Mouse (Mus musculus) forebrain, embryonic 15.5 days (tissue): ENCODE measurements around the gene Idh1. TPM values are rescaled to one million over a fixed set of nuclear protein-coding genes. Genes with fewer than 3 reads are reported as not detected.
"Not testable (repeated sequence)": the region's sequence is repeated elsewhere in the genome, so short reads cannot be mapped to it uniquely, and the experiment has no call there.

Experiments
- ATAC-seq: fragments of 200-750 bp; cut with Nextera tagmentation; replicated peaks from 2 replicates; pipeline ENCODE4 v1.8.0; 2017; ENCODE audit warnings: mild to moderate bottlenecking, moderate TSS enrichment, moderate library complexity
- H3K27ac ChIP-seq: fragments of 300-500 bp; sonication (generic); replicated peaks from 2 replicates; pipeline ENCODE4 v1.5.1; 2015; ENCODE audit warnings: mild to moderate bottlenecking, inconsistent platforms
- H3K27me3 ChIP-seq: fragments of 300-500 bp; sonication (generic); 2 replicates; pipeline ENCODE4 v1.6.1; 2015; ENCODE audit warnings: inconsistent platforms
- H3K36me3 ChIP-seq: fragments of 300-500 bp; sonication (generic); 2 replicates; pipeline ENCODE4 v1.6.1; 2015; ENCODE audit warnings: mild to moderate bottlenecking, inconsistent platforms
- H3K4me1 ChIP-seq: fragments of 300-500 bp; sonication (generic); 2 replicates; pipeline ENCODE4 v1.6.1; 2015; ENCODE audit warnings: inconsistent platforms
- H3K4me2 ChIP-seq: fragments of 300-500 bp; sonication (generic); replicated peaks from 2 replicates; pipeline ENCODE4 v1.6.1; 2015; ENCODE audit warnings: mild to moderate bottlenecking, inconsistent platforms
- H3K4me3 ChIP-seq: fragments of 300-500 bp; sonication (generic); 2 replicates; pipeline ENCODE4 v1.5.1; 2015; ENCODE audit warnings: mild to moderate bottlenecking, inconsistent platforms
- H3K9ac ChIP-seq: fragments of 300-500 bp; sonication (generic); replicated peaks from 2 replicates; pipeline ENCODE4 v1.6.1; 2015; ENCODE audit warnings: mild to moderate bottlenecking, inconsistent platforms
- H3K9me3 ChIP-seq: fragments of 300-500 bp; sonication (generic); 2 replicates; pipeline ENCODE4 v1.6.1; 2016; ENCODE audit warnings: inconsistent platforms
- WGBS: fragments of 180-500 bp; shearing (Covaris S2); methylation state at CpG from one replicate; pipeline ENCODE4 v1.1.7; 2015; ENCODE audit warnings: mixed read lengths; 5-methylcytosine and 5-hydroxymethylcytosine counted together
- polyA plus RNA-seq: library from polyadenylated mRNA; unstranded; fragments of >200 nt; fragmentation: Nextera tagmentation; extraction: Ambion mirVana; gene quantifications from 2 replicates; pipeline ENCODE4 v1.2.1, GENCODE M21; 2015

Gene Idh1
- polyA plus RNA-seq = 450 and 468 TPM in 2 replicates

- Histone ChIP-seq H3K27ac (peak within 1 kb of the TSS; percentile 91), H3K4me2 (peak within 1 kb of the TSS; percentile 76), H3K9ac (peak within 1 kb of the TSS; percentile 93), H3K4me3 (peak within 1 kb of the TSS; percentile 90), H3K36me3 (peaks cover 3% of the 10 kb centered on the region), H3K9me3 (no peaks in the 10 kb centered on the region), H3K4me1 (peaks cover 21% of the 10 kb centered on the region), H3K27me3 (no peaks in the 10 kb centered on the region)
- peak; percentile 99 for ATAC-seq
- WGBS = under 1% methylated on average over 70 of the region's 71 CpGs
Measured at GRCm38 (mm10) chr1:65186287-65187073, at the start of gene Idh1, which contains the start of gene Pikfyve. Idh1 (minus strand) TSS chr1:65186500. Pikfyve (plus strand) TSS chr1:65186683.

GRCm38 (mm10) chr1:65230566-65230965, 44.3 kb upstream of the Idh1 start:
- Histone ChIP-seq H3K4me3 (no peak overlapping the region), H3K36me3 (peaks cover 26% of the 10 kb centered on the region), H3K27me3 (no peaks in the 10 kb centered on the region), H3K9ac (no peak overlapping the region), H3K27ac (no peak overlapping the region), H3K4me2 (no peak overlapping the region), H3K4me1 (no peaks in the 10 kb centered on the region), H3K9me3 (no peaks in the 10 kb centered on the region)
- ATAC-seq = no peak
- 92% methylated on average over 1 of the region's 1 CpGs for WGBS

DNA sequence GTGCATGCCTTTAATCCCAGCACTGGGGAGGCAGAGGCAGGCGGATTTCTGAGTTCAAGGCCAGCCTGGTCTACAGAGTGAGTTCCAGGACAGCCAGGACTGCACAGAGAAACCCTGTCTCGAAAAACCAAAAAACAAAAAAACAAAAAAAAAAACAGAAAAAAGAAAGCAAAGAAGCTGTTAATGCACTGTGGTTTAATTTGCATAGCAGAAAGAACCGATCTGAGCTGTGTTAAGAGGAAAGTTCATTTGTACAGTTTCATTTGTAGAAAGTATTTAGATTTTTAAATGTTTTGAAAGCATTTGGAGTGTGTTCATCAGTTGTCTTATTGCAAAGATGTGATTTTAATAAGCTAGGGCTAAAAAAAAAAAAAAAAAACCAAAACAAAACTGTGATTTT, 43.5 kb upstream of the Idh1 start:
- not testable (repeated sequence) for H3K9ac ChIP-seq, H3K4me1 ChIP-seq, ATAC-seq, H3K27me3 ChIP-seq, H3K27ac ChIP-seq, H3K9me3 ChIP-seq, H3K4me3 ChIP-seq, H3K4me2 ChIP-seq
- WGBS = 89% methylated on average over 3 of the region's 3 CpGs
- H3K36me3 ChIP-seq = peaks cover 22% of the 10 kb centered on the region

DNA sequence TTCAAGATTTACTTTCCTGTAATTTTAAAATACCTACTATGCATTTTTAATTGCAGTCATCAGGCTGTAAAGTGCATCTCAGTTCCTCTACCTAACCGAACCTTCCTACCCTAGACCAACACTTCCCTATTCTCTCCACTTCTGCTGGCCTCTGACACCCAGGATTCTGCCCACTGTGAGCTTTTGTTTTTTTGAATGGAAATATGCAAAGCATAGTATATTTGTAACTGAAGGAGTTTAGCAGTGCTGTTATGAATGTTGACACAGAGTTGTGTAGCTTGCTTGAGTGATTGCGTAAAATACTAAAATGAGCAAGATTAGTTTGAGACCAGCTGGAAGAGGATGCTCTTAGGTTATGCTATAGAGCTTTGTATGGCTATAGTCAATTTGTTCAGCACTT, 41.4 kb upstream of the Idh1 start:
- Histone ChIP-seq H3K4me3 (no peak overlapping the region), H3K27me3 (no peaks in the 10 kb centered on the region), H3K9me3 (no peaks in the 10 kb centered on the region), H3K27ac (no peak overlapping the region), H3K4me2 (no peak overlapping the region), H3K9ac (no peak overlapping the region), H3K4me1 (no peaks in the 10 kb centered on the region), H3K36me3 (peaks cover 32% of the 10 kb centered on the region)
- ATAC-seq = no peak
- WGBS = 97% methylated on average over 2 of the region's 2 CpGs

DNA sequence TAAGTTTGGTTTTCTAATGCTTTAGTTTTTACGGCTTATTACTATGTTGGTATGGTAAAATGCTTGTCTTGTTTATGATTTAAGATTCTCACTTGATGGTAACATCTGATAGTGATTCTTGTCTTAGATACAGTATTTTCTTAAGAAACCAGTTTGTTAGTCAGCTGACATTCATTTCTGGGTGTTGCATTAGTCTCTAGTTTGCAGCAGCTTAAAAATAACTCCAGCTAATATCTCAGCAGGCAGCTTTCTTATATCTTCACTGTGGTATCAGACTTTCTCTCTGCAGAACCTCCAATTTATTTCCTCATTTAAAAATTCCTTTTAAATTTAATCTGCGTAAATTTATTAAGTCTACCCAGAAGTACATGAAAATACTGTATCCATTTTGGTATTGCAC, 37.4 kb upstream of the Idh1 start:
- Histone ChIP-seq H3K36me3 (peaks cover 49% of the 10 kb centered on the region), H3K9me3 (no peaks in the 10 kb centered on the region), H3K27ac (no peak overlapping the region), H3K4me2 (no peak overlapping the region), H3K9ac (no peak overlapping the region), H3K4me1 (no peaks in the 10 kb centered on the region), H3K27me3 (no peaks in the 10 kb centered on the region), H3K4me3 (no peak overlapping the region)
- WGBS = 99% methylated on average over 2 of the region's 2 CpGs
- no peak for ATAC-seq

DNA sequence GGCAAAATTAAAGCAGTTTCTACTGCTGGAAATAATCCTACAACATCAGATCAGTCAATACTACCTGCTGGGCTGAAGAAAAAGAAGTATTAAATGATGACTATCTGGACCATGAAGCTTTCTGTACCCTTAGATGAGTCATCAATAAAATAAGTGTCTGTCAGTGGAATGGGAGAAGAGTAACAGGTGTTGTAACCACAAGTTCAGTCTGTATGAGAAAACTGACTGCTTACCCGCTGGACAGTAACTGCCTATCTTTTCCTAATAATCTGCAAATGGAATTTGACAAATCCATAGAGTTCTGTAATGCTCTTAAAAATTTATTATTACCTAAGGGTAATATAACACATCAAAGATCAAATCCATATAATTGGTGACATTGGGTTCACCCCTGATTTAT, 31.7 kb upstream of the Idh1 start:
- Histone ChIP-seq H3K4me1 (no peaks in the 10 kb centered on the region), H3K4me3 (no peak overlapping the region), H3K9me3 (no peaks in the 10 kb centered on the region), H3K27ac (no peak overlapping the region), H3K4me2 (no peak overlapping the region), H3K36me3 (peaks cover 38% of the 10 kb centered on the region), H3K9ac (no peak overlapping the region), H3K27me3 (no peaks in the 10 kb centered on the region)
- 98% methylated on average over 1 of the region's 1 CpGs for WGBS
- no peak for ATAC-seq

DNA sequence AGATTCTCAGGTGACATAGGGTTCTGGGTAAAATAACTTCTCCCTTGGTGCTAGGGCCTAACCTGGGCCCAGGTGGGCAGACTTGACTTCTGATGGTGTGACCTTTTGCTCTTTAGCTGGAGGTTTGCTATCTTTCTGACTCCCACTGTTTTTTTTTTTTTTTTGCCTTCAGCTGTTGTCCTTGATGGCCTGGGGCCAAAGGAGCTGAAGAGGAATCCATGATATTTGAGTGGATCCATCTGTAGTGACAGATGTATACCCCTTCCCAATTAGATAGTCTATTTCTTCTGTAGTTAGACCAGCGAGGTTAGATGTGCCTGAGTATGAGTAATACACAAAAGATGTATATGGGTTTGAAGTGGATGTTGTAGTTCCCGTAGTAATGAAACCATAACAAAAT, 31.3 kb upstream of the Idh1 start:
- no peaks in the 10 kb centered on the region for H3K27me3 ChIP-seq

GRCm38 (mm10) chr1:65213214-65213613, 26.9 kb upstream of the Idh1 start:
- Histone ChIP-seq H3K4me1 (no peaks in the 10 kb centered on the region), H3K36me3 (peaks cover 45% of the 10 kb centered on the region), H3K4me2 (no peak overlapping the region), H3K9ac (no peak overlapping the region), H3K27me3 (no peaks in the 10 kb centered on the region), H3K4me3 (no peak overlapping the region), H3K27ac (no peak overlapping the region), H3K9me3 (peaks cover 7% of the 10 kb centered on the region; the same call in 1 of the 2 replicates)
- ATAC-seq = no peak
- 11% methylated on average over 2 of the region's 2 CpGs for WGBS

More for the DNA sequence above, 31.3 kb upstream of the Idh1 start:
- no peak overlapping the region for H3K4me2 ChIP-seq
- H3K9me3 ChIP-seq = no peaks in the 10 kb centered on the region
- H3K4me3 ChIP-seq = no peak overlapping the region
- WGBS = 84% methylated on average over 2 of the region's 2 CpGs
- H3K36me3 ChIP-seq = peaks cover 35% of the 10 kb centered on the region
- no peak overlapping the region for H3K9ac ChIP-seq
- H3K27ac ChIP-seq = no peak overlapping the region
- ATAC-seq = no peak
- H3K4me1 ChIP-seq = no peaks in the 10 kb centered on the region

DNA sequence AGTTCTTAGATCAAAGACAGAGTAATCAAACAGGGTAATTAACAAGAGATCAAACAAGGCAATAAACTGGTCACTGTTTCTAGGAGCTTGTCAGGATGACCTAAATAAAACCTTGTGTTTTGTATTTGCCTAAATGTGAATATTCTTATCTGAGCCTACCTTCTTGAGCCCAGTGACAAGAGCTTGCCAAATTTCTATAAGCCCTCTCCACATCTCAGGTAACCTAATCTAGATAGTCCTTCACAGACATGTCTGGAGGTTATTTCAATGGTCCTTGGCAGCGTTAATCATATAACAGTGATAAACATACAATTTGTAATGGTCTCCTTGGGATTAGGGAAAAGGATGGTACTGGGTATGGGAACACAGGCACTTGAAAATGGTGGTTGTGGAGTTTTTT, 18.0 kb upstream of the Idh1 start:
- Histone ChIP-seq H3K9ac (no peak overlapping the region), H3K4me3 (no peak overlapping the region), H3K9me3 (no peaks in the 10 kb centered on the region), H3K27me3 (no peaks in the 10 kb centered on the region), H3K36me3 (peaks cover 60% of the 10 kb centered on the region), H3K27ac (no peak overlapping the region), H3K4me2 (no peak overlapping the region), H3K4me1 (no peaks in the 10 kb centered on the region)
- 93% methylated on average over 1 of the region's 1 CpGs for WGBS
- ATAC-seq = no peak

- ATAC-seq = no peak
- Histone ChIP-seq H3K27ac (no peak overlapping the region), H3K4me3 (no peak overlapping the region), H3K4me2 (no peak overlapping the region), H3K9me3 (no peaks in the 10 kb centered on the region), H3K9ac (no peak overlapping the region), H3K27me3 (no peaks in the 10 kb centered on the region), H3K4me1 (no peaks in the 10 kb centered on the region), H3K36me3 (peaks cover 46% of the 10 kb centered on the region)
- 95% methylated on average over 2 of the region's 2 CpGs for WGBS
Measured at GRCm38 (mm10) chr1:65198861-65199260, 12.6 kb upstream of the Idh1 start.

DNA sequence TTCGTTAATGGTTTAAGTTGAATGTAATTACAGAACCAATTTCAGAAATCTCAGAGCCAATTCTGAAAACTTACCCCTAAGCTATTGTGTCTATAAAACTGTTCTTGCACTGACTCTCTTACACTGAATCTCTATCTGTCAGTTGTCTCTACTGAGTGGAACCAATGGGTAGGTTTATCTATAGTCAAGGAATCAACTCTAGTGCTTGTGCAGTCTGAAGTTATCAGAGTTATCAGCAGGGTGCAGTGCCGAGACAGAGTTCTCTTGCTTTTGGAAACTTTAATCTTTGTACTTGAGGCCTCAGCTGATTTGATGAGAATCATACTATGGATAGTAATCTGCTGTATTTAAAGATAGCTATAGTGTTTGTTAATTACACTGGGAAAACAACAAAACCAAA, 12.1 kb upstream of the Idh1 start:
- H3K9ac ChIP-seq = no peak overlapping the region
- no peaks in the 10 kb centered on the region for H3K4me1 ChIP-seq
- 85% methylated on average over 2 of the region's 2 CpGs for WGBS
- ATAC-seq = no peak
- no peak overlapping the region for H3K4me3 ChIP-seq
- H3K4me2 ChIP-seq = no peak overlapping the region
- no peak overlapping the region for H3K27ac ChIP-seq
- H3K9me3 ChIP-seq = no peaks in the 10 kb centered on the region
- peaks cover 44% of the 10 kb centered on the region for H3K36me3 ChIP-seq
- no peaks in the 10 kb centered on the region for H3K27me3 ChIP-seq

GRCm38 (mm10) chr1:65193226-65193625, 6.9 kb upstream of the Idh1 start:
- H3K4me1 ChIP-seq = 0 out of 2 replicates have a peak, but pooled peaks cover 4% of the 10 kb centered on the region
- WGBS = 96% methylated on average over 2 of the region's 2 CpGs

DNA sequence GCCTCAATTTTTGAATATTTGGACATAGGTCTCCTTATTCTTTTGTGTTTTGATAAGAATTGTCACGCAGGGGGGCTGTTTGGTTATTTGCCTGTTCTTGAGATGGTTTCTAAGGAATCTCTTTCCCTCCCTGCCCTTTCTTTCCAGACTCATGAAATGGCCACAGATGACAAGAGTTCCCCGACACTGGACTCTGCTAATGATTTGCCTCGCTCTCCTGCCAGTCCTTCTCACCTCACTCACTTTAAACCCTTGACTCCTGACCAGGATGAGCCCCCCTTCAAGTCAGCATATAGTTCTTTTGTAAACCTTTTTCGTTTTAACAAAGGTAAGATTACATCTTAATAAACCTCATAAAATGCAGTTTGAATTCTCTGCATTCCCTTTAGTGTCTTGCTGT, 3.9 kb upstream of the Idh1 start:
- Histone ChIP-seq H3K27me3 (no peaks in the 10 kb centered on the region), H3K9ac (no peak overlapping the region), H3K4me2 (no peak overlapping the region), H3K4me1 (peaks cover 21% of the 10 kb centered on the region), H3K4me3 (no peak overlapping the region), H3K27ac (no peak overlapping the region), H3K36me3 (peaks cover 25% of the 10 kb centered on the region), H3K9me3 (no peaks in the 10 kb centered on the region)
- WGBS = 85% methylated on average over 4 of the region's 4 CpGs
- no peak for ATAC-seq

More at GRCm38 (mm10) chr1:65193226-65193625, 6.9 kb upstream of the Idh1 start:
- Histone ChIP-seq H3K27ac (no peak overlapping the region), H3K36me3 (peaks cover 43% of the 10 kb centered on the region), H3K9me3 (no peaks in the 10 kb centered on the region), H3K4me3 (no peak overlapping the region), H3K4me2 (no peak overlapping the region), H3K27me3 (no peaks in the 10 kb centered on the region), H3K9ac (no peak overlapping the region)
- no peak for ATAC-seq
